Mouse (Mus musculus) heart, adult 2 months (tissue): ENCODE results near the gene Map2.

Experiments
- EP300 ChIP-seq: fragments of 200-500 bp; IDR thresholded peaks from 2 replicates; pipeline ENCODE4 v1.6.1; 2011; ENCODE audit warnings: low read depth, low read length, control low read depth; ENCODE audit not compliant: insufficient read depth
- POLR2A ChIP-seq: fragments of 200-500 bp; IDR thresholded peaks from 2 replicates; pipeline ENCODE4 v1.6.1; 2011; ENCODE audit warnings: mild to moderate bottlenecking, low read depth, low read length, control low read depth; ENCODE audit not compliant: insufficient read depth

GRCm38 (mm10) chr1:66395826-66396225 lies 220.8 kb downstream of the Map2 start:
- TF ChIP-seq POLR2A (no peak), EP300 (no peak)
